Mouse (Mus musculus) G1E-ER4 (cell line): Measurements from ENCODE around the gene Ccdc97. TPM values are rescaled to one million over a fixed set of nuclear protein-coding genes. Genes with fewer than 3 reads are reported as not detected.

Source experiments
- GATA1 ChIP-seq: IDR thresholded peaks from one replicate; pipeline ENCODE4 v1.8.0; 2012; ENCODE audit warnings: low read length, inconsistent platforms
- polyA plus RNA-seq: library from polyadenylated mRNA; stranded (reverse); fragments of >175 nt; gene quantifications from 2 replicates; pipeline ENCODE4 v1.2.3, GENCODE M21; 2012

Ccdc97 gene
- polyA plus RNA-seq, 1 experiment, result 114 TPM

DNA sequence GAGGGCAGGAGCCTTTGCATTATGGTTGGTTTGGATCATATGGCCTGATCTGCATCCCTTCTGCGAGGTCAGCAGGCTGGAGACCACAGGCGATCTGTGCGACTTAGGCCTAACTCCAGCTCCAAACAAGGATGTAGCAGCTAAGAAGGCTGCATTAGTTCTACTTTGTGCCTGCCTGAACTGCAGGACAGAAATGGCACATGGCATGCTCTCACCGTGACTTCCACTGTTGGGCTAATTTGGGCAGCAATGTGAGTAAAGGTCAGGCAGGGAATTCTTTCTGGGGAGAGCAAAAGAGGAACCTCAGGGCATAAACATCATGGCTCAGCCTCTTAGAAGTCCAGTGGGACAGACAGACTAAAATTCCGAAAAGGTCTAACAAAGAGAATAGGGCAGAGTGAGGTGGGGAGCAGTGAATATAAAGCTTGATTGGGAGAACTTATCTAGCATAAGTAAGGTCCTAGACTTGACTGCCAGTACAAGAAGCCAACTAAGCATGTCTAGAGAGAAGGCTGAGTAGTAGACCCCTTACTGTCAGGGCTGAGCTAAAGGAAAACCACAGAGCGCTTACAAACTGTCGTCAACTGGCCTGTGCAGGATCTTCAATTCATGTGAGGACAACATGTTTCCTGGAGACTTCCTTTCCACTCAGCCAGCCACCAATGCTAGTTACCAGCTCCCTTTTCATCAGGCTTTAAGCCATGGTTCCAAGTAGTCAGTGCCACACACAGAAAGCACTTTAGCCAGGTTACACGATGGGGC is 12.6 kb upstream of the Ccdc97 start:
- TF ChIP-seq GATA1, result no peak

DNA sequence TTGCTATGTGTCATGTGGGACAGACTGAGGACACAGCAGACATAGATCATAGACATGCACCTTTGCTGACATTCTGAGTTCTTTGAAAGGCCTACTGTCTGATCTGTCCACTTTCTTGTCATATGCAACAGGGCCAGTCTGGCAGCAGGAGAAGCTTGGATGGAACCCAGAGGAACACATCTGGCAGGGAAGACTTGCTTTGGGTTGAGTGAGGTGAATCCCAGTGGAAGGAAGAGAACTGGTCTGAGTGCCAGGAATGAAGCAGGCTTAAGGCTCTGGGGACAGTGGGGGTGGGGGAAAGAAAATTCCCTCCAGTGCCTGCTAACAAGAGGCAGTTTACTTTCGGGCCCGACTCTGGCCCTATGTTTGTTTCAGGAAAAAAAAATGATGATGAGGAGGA is 11.0 kb upstream of the Ccdc97 start:
- no peak for TF ChIP-seq GATA1

DNA sequence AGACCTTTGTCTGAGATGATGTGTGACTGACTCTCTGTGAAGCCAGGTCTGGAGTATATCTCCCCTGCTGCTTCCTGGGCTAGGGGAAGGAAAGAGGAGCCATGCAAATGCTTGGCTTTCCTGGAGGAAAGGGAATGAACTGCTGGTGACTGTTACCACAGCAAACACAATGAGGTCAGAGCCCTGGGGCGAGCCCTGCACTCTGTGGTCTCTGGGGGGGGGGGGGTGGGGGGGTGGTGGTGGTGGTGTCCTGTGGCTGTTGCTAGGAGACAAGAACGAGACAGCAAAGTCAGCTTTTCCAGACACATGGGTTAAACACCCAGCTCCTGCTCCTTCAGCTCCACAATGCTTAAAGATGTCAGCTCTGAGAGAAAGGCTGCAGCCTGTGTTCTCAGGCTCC is 10.5 kb upstream of the Ccdc97 start:
- no peak for TF ChIP-seq GATA1

- no peak for TF ChIP-seq GATA1
Measured at GRCm38 (mm10) chr7:25727800-25728199, 8.9 kb upstream of the Ccdc97 start.

DNA sequence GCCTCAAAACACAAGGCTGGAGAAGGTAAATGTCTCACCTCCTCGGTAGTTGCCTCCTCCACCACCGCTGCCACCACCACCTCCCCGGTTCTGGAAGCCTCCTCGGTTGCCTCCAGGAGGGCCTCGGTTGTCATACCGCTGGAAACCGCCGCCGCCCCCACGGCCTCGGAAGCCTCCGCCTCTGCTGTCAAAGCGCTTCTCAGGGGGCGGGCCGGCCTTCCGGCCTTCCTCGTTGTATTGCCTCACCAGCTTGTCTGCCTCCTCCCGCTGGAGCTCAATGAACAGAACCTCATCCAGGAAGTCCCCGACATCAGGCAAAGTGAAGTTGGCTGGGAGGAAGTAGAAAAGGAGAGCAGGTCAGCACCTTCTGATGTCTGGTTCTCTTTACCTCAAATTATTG is 7.0 kb upstream of the Ccdc97 start:
- TF ChIP-seq GATA1, result no peak

DNA sequence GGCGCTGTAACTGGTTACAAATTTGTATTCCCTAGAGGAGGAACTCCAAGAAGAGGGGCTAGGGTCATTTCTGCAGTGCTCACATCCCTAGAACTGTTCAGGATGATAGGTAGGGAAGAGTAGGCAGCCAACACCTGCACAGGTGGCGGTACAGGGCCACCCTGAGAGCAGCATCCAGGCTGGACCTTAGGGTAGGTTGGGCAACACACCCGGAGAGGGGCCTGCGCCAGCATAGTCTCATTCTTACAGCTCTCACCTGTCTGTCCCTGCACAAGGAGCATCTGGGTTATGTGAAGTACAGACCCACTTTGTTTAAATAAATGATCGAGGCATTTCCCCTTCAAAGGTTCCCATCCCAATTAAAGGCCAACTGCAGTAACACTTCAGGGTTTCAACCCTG is 1.9 kb upstream of the Ccdc97 start:
- TF ChIP-seq GATA1, result no peak

DNA sequence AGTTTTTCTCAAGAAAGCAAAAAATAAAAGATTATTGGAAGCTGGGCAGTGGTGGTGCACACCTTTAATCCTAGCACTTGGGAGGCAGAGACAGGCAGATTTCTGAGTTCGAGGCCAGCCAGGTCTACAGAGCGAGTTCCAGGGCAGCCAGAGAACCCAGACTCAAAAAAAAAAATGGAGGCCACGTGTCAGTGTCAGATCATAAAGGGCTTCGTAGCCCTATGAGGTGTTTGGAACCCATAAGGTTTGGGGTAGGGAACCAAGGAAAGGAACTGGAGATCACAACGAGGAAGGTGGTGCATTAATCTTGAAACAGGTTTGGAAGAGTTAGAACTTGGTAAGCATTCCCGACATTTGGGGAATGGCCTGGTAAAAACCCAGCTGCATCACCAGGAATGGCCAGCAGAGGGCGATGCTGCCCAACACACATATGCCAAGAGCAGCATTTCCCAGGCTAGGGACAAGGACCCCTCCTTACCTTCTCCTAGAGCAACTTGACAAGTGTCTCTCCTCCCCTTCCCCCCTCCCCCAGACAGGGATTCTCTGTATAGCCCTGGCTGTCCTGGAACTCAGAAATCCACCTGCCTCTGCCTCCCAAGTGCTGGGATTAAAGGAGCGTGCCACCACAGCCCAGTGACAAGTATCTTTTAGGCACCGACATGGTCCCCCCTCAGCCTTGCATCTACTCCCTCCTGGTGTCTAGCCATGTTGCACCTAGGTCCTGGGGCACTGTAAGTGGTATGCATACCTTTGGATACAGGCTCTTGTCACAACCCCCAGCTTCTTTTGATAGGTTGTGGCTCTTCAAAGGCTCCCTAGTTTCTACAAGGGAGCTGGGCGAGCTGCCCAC is 1.1 kb upstream of the Ccdc97 start:
- TF ChIP-seq GATA1, result no peak

DNA sequence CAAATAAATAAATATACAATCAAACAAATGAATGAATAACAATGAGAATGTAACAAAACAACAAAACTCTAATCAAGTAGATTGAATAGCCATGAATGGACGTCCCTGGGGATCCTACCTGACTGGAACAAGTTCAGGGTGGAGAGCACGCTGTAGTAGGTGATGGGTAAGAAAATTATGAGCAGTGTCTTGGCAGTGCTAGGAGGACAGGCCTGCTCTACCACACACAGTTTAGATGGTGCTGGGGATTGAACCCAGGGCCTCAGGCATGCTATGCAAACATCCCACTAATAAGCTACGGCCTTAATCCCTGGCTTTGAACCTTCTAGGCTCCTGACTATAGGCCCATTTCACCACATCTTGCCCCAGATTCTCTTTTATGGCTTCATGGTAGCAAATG is 1.4 kb downstream of the Ccdc97 start:
- no peak for TF ChIP-seq GATA1

- no peak for TF ChIP-seq GATA1
Measured at GRCm38 (mm10) chr7:25715731-25716271, 3.1 kb downstream of the Ccdc97 start.

DNA sequence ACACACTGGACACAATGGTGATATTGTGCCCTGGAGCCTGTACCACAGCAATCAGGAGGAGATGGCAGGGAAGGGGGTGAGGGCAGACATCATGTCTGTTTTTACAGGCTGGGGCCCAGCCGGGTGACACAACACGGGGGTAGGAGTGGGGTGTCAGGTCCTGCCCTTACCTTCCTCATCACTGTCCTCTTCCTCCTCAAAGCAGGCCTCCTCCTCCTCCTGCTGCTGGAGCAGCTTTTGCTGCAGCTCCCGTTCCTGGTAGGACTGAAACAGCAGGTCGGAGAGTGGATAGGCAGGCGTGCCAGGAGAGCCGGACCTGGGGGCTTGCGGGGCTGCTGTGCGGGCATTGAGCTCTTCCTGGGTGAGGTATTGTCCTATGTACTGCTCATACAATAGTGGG is 4.3 kb downstream of the Ccdc97 start:
- TF ChIP-seq GATA1, result no peak

- TF ChIP-seq GATA1, result no peak
Measured at GRCm38 (mm10) chr7:25712801-25713200, 6.1 kb downstream of the Ccdc97 start.

DNA sequence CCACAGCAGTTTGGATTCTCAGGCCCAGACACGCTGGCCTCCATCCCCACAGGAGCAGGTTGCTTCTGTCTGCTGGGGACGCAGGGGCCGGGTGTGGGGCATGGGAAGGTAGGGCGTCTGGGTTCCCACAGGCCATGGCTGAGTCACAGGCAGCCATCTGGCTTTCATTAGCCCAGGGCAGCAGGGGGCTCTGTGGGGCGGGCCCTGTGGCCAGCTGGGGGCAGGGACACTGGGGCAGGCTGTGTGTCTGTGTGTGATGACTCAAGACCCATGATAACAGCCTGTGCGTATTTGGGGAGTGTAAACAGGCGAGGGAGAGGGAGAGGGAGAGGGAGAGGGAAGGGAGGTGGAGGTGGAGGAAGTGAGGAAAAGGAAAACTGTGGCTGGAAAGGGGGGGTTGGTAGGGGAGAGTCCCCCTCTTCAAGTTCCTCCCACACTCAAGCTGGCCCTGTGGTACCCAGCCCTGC is 7.1 kb downstream of the Ccdc97 start:
- no peak for TF ChIP-seq GATA1

DNA sequence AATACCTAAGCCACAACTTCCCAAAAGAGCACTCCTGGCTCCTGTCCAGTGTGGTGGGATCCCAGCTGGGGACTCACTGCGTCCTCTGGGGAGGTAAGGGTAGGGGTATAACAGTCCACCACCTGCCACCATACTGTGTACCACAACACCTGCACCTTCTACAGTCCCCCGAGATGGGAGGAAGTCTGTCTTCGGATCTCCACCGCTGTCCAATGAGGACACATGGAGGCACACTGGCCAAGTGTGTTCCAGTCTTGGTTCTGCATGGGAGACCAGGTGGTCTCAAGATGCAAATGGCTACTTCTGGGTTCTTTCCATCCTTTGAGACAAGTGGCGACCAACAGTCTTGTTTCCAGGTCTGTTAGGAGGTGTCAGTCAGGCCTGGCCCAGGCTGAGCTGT is 7.7 kb downstream of the Ccdc97 start:
- no peak for TF ChIP-seq GATA1

DNA sequence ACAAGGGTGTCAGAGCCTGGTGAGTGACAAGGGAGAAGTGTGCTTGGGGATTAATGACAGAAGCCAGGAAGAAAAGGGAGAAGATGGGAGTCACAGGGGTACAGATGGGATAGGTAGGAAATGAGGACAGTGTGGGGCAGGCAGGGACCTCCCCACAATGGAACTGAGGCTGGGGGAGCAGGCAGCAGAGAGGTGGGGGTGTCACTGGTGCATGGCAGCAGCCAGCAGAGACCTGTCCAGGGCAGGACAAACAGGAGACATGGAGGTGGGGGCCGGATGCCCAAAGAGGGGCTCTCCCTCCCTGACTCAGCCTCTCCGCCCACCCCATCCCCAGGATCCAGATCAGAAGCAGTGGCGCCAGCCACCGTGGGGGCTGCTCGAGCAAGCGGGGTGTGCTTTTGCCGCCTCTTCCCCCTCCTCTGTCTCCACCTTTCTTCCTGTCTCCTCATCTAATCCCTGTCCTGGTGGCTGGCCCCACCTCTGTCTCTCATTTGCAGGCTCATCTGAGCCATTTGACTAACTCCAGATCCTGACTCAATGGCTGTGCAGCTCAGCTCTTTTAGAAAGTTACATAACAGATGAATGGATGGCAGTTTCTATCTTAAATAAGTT is 8.3 kb downstream of the Ccdc97 start:
- TF ChIP-seq GATA1, result no peak

DNA sequence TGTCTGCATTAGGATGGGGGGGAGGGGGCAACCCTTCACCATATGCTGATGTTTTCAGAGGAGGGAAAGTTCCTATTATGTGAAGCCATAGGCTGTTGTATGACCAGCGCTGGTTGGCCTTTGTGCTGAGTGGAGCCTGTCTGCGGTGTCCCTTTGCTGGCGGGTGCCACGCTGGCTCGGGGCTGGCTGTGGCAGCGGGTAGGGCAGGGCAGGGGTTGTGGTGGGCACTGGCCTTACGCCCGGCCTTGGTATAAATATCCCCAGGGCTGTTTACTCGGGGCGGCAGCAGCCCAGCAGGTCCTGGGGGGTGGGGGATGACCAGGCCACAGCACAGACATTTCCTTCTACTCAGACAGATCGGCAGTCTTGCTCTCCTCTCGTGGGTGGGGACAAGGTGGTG is 8.9 kb downstream of the Ccdc97 start:
- TF ChIP-seq GATA1, result no peak
